Mouse (Mus musculus) CD8-positive naive resting alpha-beta T cell, adult 2 months (primary cell): ENCODE measurements around the gene Sept12.

Source experiments
- DNase-seq, 2 experiments: peaks; one replicate each; pipeline ENCODE4 v3.0.0; 2022; ENCODE audit warnings: low read depth in 2 of 2, low spot score in 2 of 2

Sept12 gene

DNA sequence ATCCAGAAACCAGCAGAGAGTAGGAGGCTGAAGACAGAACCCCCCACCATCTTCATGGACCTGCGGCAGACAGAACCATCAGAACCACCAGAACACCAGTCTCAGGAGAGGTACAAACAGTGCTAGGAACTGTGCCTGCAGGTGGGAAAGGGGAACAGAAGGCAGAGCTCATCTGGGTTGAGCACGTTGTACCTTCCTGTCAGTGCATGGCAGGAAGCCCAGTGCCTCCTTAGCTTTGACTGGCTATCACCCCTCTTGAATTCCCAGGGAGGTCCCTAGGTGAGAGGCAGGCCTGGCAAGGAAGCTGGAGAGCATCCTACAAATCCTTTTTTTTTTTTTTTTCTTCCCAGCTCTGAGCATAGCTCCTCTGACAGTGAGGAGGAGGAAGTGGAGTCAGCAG is 21.5 kb downstream of the Sept12 start:
- no peak for DNase-seq

DNA sequence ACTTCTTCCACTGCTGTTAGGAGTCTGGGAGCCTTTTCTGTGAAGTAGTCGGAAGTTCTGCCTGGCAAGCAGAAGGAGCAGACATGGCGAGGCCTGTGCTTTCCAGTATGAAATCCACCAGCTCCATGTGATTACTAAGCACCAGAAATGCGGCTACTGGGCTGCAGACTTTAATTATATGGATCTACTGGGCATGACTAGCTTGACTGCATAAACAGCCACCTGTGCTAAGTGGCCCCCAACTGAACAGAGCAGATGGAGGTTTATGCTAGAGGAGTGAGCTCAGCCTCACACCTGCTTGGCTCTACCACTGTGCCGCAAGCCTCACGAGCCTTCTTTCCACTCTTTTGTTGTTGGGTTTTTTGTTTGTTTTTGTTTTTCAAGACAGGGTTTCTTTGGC is 23.1 kb downstream of the Sept12 start:
- no peak for DNase-seq

DNA sequence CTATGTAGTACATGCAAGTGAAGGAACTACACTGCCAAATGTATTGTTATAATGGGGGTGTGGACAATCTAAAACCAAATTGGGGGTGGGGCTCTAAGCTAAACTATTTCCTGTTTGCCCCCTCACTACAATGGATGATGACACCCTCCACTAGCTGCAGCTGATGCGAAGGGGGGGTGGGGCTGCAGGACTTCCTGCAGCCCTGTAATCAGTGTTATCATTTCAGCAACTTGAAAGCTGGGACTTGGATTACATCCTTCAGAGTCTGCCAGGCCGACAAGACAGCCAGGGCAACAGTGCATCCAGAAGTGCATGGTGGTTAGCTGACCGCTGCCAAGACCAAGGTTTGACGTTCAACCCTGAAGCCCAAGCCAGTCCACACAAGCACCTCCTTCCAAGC is 26.0 kb downstream of the Sept12 start:
- DNase-seq: no peak

DNA sequence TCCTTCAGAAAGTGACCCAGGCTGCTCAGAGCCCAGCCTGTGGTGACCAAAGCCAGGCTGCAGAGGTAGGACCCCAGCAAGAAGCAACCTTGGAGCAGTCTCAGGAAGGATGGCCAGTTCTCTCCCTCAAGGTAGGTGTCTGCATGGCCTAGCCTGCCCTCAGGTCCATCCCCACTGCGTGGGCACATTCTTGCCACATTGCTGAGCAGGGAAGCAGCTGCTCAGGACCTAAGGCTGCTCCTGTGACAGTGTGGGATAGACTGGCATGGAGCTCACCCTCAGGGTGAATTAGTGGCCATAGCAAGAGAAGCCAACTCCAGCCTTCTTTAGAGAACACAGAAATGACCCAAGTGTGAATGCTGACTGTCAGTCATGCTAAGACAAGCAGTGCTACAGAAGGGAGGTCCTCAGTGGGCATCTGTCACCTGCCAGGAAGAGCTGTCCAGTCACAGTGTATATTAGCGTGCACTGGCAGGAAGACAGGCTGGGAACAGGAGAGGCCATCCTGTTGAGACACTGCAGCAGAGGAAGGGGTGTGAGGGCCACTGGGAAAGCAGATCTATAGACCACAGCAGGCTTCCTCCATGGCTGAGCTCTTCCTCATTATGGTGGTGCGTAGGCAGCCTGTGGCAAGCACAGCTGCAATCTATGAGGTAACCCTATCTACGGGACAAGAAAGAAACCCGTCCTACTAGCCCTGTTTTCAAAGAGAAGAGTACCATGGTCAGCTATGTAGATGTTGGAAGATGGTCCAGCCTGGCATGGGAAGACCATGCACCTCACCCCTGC is 28.4 kb downstream of the Sept12 start:
- no peak for DNase-seq

DNA sequence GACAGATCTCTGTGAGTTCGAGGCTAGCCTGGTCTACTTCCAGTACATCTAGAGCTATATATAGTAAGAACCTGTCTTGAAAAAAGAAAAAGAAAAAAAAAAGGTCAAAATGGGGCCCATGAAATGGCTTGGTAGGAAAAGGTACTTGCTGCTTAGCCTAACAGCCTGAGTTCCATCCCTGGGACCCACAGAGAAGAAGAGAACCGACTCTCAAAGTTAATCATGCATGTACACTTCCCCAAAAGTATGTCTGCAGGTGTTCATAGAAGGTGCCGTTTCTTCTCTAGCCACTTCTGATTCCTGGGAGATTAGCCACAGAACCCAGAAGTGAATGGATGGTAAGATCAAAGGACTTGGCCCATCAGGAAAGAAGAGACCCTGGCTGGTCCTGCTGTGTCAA is 29.2 kb downstream of the Sept12 start:
- no peak for DNase-seq

DNA sequence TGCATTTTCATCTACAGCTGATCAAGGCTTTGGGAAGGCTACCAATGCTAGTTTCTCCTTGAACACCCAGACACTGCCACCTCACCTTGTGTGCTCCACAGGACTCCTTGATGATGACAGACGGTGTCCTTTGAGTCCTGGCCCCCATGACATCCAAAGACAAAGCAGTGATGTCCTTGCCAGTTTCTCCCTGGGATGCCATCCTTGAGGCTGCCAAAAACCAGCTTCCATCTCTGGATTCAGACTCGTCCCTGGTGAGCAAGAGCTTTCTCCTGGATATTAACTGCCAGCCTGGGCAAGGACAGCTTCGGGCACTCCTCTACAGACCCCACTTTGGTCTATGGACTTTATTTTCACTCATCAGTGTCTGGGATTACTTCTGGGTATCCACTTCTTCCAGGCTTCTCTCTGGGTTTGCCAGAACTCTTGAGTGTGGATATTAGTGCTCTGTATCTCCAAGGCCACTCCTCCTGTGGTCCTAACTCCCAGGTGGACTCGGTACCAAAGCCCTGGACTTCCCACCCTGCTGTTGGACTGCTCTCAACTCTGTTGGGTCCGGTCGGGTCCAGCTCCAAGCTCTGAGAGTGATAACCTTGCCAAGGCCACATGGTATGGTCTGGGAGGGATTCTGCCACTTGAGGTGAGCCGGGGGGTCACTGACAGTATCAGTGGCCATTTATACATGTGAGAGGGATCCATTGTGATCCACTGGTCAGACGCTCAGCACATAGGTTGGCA is 32.1 kb downstream of the Sept12 start:
- DNase-seq: no peak

DNA sequence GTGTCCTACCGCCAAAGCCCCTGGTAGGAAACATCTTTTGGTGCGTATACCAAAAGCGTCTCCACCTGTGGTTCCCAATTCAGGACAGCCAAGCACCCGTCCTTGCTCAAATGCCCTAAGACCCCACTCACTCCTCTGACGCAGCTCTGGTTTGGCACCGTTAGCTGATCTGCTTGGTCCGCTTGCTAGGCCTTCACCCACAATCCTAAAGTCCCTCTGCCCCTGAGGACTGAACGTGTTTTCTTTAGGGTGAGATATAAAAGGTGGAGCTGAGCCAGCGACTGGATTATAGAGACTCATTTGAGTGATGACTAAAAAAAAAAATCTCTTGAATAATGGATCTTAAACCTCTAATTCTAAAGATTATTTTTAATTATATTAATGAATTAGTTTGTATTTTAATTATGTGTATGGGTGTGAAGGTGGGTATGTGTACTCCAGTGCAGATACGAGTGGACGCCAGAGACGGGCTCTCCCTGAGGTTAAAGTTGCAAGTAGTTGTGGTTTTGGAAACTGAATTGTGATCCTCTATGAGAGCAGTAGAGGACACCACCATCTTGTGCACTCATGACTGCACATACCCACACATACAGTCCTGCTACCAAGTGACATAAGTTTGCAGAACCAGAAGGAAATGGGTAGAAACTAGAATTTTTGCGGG is 32.8 kb downstream of the Sept12 start:
- no peak for DNase-seq

DNA sequence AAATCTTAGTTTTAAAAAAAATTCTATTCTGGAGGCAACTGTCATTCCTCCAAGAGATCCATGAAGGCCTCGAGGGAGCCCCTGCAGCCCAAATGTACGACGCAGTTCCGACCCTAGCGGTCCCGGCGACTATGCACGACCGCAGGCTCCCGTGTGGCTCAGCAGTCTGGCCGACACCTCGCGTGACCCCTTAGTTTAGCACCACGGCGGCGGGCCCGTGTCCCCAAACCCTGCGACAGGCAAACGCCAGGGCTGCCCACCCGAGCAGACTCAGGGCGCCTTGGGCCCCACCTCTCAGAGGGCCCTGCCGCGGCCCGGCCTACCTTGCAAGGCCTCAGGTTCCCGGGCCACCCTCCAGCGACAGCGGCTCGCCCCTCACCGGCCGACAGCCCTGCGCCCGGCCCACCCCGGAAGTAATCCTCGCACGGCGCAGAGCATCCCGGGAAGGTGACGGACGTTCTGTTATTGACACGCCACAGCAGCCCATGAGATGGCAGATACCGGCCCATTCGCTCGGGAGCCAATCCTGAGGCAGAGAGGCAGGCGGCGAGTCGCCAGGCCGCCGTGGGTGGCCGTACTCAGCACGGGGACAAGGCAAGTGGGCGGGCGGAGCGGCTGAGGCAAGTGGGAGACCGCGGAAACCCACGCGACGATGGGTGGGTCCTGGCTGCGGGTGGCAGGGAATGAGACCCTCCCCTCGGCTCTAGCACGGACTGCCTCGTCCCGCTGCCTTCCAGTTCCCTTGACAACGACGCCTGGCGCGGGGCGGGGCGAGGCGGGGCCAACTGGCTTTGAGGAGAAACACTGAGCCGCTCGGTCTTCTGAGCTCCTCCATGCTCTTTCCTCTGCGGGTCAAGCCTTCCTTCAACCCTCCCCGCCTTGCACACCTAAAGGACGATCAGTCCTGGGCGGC is 33.6 kb downstream of the Sept12 start, which contains the start of gene Anks3:
Anks3 (minus strand) TSS at position 409 of the 913 bp plus-strand sequence.
- peak; percentile 85 to 95 for DNase-seq

DNA sequence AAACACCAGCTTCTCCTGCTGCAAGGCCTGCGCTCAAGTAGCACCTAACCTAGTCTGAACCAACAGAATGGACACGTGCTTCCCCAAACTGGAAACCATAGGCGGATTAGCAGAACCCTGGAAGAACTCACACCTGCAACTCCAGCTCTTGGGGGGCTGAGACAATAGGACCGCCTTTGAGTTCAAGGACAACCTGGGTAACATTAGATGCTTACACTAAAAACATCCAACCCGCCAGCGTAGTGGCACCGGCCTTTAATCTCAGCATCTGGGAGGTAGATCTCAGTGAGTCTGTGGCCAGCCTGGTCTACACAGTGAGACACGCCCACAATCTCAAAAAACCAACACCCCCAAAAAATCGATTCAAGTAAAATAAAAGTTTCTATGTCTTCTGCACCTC is 34.3 kb downstream of the Sept12 start:
- DNase-seq: no peak

DNA sequence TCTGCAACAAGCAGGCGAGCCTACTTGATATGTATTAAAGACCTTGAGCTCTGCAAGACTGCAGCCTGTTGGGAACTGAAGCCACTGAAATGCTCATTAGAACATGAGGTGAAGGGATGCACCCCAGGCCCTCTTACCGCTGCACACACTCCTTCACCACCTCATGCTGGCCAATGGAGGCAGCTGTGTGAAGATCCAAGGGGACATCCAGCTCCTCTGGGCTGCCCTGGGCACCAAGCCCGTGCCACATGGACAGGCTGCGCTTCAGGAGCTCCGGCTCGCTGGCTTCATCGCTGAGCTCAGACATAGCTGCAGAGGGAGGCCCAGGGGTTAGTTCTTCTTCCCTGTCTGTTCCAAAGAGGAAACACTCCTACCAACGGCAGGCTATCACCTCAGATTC is 37.4 kb downstream of the Sept12 start:
- DNase-seq: no peak

DNA sequence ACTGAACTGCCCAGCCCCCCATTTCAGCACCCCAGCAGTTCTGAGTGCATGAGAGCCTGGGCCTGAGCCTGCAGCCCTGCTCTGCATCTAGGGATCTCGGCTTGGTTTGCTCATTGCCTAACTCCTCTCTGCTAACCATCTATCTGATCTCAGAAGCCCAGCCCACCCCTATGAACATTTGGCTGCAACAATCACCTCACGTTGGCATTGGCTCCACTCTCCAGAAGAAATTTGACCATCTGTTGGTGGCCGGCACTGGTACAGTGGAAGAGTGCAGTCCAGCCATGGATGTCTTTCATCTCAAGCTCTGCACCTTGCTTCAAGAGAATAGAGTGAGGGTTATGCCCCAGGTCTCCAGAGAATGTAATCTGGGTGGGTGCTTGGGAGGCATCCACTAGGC is 40.2 kb downstream of the Sept12 start:
- no peak for DNase-seq

DNA sequence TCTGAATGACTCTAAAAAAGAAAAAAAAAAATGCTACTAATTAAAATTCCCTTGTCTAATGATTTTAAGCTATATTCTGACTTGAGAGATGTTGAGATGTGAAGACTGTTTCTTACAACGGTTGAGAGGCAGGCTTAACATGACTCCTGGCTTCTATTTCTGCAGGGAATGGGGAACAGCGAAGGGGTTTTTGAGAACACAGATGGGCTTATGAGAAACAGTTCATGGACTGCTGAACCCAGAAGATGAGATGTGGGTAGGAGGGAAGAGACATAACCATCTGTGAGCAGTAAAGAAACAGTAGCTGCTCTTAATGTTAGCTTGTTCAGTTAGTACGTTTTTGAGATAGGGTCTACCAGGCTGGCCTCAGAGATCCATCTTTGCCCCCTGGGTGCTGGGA is 41.0 kb downstream of the Sept12 start:
- DNase-seq: no peak

DNA sequence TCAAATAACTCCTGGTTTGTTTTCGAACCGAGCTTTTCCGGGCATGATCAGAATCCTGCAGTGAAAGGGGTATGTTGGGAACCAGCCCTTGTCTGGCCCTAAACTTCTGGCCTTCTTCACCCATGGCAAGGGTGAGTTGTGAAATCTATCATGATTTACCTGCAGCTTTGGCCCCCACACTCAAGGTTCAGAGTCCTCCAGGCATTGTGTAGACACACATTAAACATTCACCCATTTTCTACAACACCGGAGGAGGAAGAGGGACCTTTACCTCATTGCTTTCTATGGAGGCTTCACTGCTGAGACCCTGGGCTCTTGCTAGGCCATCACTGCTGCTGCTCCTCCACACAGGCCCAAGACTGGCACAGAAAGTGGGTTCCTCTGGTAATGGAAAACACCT is 50.3 kb downstream of the Sept12 start:
- no peak for DNase-seq

DNA sequence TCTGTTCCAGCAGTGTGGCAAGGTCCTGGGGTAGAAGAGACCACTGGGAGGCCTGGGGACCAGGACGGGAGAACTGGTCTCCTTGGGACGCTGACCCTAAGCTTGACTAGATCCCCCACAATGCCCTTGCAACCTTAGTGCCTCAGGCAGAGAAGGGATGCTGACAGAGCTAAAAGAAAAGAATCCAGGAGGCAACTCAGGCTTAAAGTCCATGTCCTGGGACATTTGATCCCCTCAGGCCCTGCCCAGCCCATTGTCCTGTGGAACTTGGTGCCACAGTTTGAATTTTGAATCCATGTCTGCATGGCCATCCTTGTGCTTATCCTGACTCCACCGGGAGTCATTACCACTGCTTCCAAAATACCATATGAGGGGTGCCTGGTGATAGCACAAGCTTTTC is 51.5 kb downstream of the Sept12 start:
- no peak for DNase-seq

DNA sequence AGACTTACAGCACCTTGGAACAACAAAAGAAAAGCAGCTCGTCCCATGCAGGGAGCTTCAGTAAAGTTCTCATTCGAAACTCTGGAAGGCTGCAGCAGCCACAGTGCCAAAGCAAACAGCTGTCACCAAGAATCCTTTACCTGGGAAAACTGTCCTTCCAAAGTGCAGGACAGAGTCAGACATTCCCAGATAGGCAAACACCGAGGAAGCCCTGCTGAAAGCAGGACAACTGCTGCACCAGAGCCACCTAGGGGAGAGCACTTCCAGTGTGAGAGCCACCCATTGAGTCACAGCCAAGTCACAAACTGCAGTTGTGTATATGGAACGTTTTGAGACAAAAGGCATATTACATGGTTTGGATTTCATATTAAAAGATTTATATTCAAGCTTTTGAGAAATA is 52.2 kb downstream of the Sept12 start:
- DNase-seq: no peak

DNA sequence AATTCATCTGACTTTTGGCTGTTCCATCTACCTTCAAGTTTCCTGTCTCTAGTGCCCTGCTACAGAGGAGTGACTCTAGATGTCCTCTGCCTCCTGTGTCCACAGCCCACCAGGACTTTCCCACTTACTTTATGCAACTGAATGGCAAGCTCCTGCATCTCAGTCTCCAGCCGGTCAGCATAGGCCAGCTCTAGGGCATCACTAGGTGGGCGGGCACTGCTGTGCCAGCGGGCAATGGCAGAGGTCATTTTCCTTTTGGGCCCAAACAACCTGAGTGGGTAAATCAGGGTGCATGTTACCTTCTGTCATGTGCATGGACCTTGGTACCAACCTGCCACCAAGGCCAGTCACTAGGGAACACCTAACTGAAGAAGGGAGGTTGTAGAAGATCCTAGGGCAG is 54.2 kb downstream of the Sept12 start:
- no peak for DNase-seq

DNA sequence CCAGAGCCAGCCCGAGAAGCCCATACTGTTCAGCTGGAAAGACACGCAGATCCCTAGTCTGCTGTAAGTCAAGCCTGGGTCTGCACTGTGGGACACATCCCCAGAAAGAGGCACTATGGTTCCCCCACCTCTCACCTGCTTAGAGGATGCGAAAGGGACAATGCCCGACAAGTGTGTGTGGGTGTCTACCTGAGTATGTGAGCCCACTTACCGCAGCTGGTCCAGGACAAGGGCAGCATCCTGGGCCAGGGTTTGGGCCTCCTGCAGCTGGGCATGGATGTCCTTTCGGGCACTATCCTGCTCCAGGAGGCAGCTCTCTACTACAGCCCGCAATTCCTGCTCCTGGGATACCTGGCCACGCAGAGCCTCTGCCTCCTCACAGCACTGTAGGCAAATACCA is 54.8 kb downstream of the Sept12 start:
- no peak for DNase-seq

DNA sequence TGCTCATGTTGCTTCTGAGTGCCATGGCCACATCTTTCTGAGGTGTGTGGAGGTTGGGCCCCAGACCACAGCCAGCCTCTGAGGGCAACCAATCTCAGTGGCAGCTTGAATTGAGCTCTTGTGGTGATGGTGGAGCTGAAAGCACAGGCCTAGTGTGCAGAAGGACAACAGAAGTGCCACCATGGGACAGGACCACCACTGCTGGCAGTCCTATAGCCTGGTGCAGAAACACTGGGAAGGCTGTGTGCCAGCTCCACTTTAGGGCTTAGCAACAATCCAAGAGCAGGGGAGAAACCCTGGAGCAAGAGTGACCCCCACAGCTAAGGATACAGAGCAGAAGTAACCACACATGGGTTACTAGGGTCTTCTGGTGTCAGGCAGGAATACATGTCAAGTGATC is 56.6 kb downstream of the Sept12 start:
- no peak for DNase-seq

DNA sequence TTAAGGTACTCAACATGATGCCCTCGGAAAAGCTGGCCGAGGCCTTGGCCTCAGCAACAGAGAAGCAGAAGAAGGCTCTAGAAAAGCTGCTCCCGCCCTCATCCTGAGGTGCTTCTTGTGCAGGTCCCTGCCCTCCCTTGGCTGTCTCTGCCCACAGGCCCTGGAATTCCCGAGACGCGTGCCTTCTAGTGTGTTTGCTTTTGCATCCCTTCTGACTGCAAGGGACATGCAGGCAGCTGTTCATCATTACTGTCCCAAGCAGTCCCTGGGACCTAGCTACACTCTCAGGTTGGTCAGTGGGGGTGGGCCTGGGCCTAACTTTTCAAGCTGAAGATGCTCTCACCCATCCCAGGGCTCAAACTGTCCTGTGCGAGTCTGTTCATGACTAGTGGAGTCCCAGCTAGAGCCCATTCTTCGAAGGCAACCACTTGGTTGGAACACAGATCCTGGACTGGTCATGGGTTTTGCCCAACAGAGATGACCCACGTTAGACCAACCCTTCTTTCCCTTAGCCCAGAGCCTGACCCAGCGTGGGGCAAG is 57.3 kb downstream of the Sept12 start:
- DNase-seq: no peak

DNA sequence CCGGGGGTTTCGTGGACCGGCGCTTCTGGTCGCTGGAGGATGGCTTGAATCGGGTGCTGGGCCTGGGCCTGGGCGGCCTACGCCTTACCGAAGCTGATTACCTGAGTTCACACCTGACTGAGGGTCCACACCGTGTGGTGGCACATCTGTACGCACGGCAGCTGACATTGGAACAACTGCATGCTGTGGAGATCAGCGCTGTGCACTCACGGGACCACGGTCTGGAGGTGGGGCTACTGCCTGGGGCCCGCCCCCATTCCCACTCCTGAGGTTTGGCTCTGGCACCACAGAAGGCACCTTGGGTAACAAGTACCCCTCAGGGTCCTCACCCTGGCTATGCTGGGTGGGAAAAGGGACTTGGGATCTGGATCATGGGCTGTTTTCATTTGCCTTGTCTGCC is 58.2 kb downstream of the Sept12 start:
- no peak for DNase-seq

DNA sequence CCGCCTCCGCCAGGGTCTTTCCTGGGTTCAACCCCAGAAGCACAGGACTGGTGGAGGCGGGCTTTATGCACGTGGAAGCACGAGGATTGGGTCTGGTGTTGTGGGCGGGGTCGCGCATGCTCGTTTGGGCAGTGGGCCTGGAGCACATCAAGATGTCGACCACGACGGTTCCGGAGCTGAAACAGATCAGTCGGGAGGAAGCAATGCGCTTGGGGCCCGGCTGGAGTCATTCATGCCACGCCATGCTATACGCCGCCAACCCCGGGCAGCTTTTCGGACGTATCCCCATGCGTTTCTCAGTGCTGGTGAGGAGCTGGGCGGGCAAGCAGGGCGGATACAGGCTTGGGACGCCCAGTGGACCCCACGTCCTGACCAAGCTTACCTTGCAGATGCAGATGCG is 58.7 kb downstream of the Sept12 start:
- peak; percentile 93 to 96 for DNase-seq
